Mouse (Mus musculus) layer of hippocampus, adult 9-10 months (tissue): ENCODE measurements around the gene Kifc1.
A peak's percentile ranks its signal among the peaks of the same experiment; 100 is the strongest.
"Not testable (repeated sequence)": the region's sequence is repeated elsewhere in the genome, so short reads cannot be mapped to it uniquely, and the experiment has no call there.

Experiments used
- DNase-seq: peaks from one replicate; pipeline ENCODE4 v3.0.0; 2022; ENCODE audit warnings: low spot score

The Kifc1 gene

GRCm38 (mm10) chr17:33918293-33919203 is 28.1 kb upstream of the Kifc1 start:
- no peak for DNase-seq

DNA sequence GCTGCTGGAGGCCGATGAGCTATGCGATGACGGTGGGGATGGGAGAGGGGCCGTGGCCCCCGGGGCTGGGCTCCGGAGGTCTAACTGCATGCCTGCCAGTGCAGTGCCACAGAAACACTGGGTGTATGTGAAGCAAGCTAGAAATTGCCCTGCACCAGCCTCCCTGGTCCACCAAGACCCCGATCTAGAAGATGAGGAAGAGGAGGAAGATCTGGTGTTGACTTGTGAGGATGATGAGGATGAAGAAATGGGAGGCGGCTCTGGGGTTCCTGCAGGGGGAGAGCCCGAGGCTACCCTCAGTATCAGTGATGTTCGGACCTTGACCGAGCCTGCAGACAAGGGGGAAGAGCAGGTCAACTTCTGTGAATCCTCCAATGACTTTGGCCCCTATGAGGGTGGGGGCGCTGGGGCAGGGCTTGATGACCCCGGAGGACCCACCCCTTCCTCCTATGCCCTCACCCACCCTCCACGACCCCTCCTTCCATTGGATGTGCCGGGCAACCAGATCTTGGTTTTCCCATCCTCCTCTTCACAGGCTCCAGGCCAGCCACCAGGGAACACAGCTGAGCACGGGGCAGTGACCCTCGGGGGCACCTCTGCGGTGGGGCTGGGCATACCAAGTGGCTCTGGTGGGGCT is 27.3 kb upstream of the Kifc1 start:
- no peak for DNase-seq

- no peak for DNase-seq
Observed at GRCm38 (mm10) chr17:33916847-33917655, 26.6 kb upstream of the Kifc1 start.

DNA sequence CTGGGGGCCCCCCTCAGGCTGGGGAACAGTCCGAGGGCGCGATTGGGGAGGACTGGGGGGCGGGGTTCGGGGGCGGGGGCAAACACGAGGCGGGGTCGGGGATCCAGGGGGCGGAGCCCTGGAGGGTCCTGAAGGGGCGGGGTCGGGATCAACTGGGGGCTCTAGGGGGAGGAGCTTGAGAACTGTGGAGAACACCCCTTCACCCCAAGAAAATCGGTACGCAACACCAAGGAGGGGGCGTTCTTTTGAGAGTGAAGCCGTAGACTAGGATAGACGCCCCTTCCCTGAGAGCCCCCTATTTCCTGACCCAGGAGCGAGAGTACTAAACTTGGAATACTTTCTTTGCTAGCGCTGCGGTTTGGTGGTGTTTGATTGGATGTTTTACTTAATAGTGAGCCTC is 25.8 kb upstream of the Kifc1 start:
- no peak for DNase-seq

- peak; percentile 91 for DNase-seq
Observed at GRCm38 (mm10) chr17:33915671-33916250, 25.3 kb upstream of the Kifc1 start, which contains the start of the genes Tapbp and Zbtb22. Gene Tapbp, plus strand, starts transcription at chr17:33915899. Gene Zbtb22, plus strand, starts transcription at chr17:33915904.

- no peak for DNase-seq
Observed at GRCm38 (mm10) chr17:33914969-33915391, 24.5 kb upstream of the Kifc1 start.

DNA sequence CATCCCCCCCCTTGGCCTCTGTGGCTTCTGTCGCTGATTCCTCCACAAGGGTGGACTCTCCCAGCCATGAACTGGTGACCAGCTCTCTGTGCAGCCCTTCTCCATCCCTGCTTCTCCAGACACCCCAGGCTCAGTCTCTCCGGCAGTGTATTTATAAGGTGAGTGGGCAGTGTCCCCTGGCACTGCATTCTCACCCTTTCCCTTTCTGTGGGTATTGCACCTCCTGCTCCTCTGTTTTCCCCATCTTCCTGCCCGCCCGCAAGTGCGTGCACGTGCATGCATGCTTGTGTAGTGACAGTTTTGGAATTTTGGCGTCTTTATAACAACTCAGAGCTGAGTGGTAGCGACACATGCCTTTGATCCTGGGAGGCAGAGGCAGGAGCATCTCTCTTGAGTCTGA is 23.4 kb upstream of the Kifc1 start:
- no peak for DNase-seq

DNA sequence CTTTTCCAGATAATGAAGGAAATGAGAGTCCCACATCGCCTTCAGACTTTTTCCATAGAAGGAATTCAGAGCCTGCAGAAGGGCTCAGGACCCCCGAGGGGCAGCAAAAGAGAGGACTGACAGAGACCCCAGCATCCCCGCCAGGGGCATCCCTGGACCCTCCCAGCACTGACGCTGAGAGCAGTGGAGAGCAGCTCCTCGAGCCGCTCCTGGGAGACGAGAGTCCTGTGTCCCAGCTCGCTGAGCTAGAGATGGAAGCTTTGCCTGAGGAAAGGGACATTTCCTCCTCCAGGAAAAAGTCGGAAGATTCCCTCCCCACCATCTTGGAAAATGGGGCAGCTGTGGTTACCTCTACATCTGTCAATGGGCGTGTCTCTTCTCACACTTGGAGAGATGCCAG is 22.8 kb upstream of the Kifc1 start:
- no peak for DNase-seq

DNA sequence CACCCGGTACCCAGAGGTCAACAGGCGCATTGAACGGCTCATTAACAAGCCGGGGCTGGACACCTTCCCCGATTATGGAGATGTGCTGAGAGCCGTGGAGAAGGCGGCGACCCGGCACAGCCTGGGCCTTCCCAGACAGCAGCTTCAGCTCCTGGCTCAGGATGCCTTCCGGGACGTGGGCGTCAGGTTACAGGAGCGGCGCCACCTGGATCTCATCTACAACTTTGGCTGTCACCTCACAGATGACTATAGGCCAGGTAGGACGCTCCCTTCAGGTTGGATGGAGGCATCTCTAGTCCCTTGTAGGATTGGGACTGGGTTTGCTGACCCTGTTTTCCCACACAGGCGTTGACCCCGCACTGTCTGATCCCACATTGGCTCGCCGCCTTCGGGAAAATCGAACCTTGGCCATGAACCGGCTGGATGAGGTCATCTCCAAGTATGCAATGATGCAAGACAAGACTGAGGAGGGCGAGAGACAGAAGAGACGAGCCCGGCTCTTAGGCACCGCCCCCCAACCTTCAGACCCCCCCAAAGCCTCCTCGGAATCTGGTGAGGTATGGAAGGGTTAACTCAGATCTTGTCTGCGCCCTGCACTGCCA is 21.5 kb upstream of the Kifc1 start:
- DNase-seq: no peak

DNA sequence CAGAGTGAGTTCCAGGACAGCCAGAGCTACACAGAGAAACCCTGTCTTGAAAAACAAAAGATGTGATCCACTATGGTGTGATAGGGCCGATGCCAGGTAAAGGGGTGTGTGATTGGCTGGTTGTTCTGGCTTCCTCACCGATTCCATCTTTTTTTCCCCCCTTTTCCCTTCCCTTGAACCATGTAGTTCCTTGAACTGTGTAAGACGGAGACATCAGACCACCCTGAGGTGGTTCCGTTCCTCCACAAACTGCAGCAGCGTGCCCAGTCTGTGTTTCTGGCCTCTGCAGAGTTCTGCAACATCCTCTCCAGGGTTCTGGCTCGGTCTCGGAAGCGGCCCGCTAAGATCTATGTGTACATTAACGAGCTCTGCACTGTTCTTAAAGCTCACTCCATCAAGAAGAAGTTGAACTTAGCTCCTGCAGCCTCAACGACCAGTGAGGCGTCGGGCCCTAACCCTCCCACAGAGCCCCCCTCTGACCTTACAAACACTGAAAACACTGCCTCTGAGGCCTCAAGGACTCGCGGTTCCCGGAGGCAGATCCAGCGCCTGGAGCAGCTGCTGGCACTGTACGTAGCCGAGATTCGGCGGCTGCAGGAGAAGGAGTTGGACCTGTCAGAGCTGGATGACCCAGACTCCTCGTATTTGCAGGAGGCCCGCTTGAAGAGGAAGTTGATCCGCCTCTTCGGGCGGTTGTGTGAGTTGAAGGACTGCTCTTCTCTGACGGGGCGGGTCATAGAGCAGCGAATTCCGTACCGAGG is 20.8 kb upstream of the Kifc1 start:
- DNase-seq: no peak

- DNase-seq: no peak
Observed at GRCm38 (mm10) chr17:33910346-33911051, 20.0 kb upstream of the Kifc1 start.

DNA sequence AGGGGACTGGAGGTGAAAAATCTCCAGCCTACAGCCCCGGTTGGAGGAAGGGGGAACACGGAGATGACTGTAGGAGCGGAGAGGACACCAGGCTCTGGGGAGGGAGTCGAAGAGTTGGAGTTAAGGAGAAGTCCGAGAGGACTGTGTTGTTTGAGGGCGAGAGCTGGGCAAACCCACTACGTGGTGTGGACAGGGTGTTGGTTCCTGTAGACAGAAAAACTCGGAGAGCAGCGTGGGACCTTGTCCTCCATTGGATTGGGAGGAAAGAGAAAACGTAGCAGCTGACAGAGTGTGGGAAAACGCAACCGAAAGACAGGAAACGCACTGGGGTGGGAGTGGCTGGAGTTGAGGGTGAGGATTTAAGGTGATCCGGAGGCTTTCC is 19.4 kb upstream of the Kifc1 start:
- no peak for DNase-seq

GRCm38 (mm10) chr17:33909077-33909868 is 18.8 kb upstream of the Kifc1 start, which contains the start of gene Daxx:
Gene Daxx, plus strand, starts transcription at chr17:33909414.
- peak; percentile 88 for DNase-seq

DNA sequence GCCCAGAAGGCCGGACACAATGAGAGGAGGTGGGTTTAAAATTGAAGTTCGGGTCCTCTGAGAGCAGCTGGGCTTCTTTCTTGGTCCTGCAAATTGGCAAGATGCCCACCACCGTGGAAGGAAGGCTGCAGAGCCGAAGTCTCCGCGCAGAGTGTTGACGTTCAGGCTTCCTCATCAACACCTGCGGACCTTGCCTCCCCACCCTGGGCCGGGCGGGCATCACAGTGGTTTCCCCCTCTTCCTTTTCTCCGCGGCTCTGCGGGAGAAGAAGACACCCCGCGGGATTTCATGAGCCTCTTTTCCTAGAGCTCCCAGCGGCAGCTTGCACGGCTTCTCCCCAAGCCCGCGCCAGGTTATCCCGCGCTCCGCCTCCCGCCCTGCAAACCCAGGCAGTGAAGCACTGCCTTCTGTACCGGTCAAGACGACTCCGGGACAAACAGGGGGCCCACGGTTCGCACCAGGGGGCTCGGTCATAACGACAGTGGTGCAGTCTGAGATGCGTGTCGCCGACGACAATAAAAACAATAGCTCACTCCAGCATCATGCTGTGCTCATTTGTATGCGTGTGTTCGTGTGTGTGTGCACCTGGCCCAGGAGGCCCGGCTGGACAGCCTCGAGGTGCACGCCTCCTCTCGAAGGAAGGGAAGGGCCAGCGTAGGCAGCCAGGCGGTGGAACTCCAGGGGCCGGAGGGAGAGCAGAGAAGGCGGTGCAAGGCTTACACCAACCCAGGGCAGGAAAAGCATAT is 18.0 kb upstream of the Kifc1 start:
- DNase-seq: no peak

- DNase-seq: not testable (repeated sequence)
Observed at GRCm38 (mm10) chr17:33904835-33905234, 14.4 kb upstream of the Kifc1 start, which contains the start of gene Platr17. Gene Platr17, plus strand, starts transcription at chr17:33905135.

DNA sequence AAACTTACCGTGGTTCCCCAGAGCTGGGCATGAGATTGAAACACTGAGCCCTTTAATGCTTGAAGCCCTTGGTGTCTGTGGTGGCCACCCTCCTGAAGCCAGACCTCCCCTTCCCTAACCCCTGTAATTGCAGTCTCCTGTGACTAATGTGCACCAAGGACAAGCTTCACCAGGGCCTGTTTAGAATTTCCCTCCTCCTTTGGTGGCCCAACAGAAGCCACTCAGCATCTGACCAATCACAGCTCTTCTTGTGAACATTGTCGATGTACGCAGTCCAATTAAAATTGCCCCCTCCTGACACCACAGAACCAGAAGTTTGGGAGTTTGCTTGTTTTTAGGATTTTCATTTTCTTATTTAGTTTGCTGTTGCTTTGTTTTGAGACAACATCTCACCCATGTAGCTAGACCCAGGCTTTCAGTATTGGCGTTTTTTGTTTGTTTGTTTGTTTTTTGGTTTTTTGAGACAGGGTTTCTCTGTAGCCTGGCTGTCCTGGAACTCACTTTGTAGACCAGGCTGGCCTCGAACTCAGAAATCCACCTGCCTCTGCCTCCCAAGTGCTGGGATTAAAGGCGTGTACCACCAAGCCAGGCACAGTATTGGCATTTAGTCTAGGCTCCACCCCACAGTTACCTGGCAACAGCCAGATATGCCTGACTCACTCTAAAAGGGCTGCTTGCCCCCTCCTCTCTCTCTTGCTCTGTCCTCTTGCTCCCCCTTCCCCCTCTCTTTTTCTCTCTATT is 13.6 kb upstream of the Kifc1 start:
- not testable (repeated sequence) for DNase-seq

DNA sequence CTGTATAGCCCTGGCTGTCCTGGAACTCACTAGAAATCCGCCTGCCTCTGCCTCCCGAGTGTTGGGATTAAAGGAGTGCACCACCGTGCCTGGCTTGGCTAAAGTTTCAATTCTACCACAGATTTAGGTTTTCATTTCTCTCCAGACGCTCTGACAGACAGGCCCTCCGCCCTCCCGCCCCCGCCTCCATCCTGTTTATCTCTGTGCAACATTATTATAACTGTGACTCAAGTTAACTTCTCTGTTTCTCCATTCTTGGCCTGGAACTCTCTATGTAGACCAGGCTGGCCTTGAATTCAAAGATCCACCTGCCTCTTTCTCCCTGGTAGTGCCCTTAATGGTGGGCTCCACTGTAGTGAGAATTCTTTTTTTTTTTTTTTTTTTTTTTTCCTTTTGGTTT is 12.0 kb upstream of the Kifc1 start:
- no peak for DNase-seq

- DNase-seq: no peak
Observed at GRCm38 (mm10) chr17:33902079-33902478, 11.6 kb upstream of the Kifc1 start.
